Mouse (Mus musculus): Measurements from ENCODE around the gene Slc24a3. TPM values are rescaled to one million over a fixed set of nuclear protein-coding genes. Genes with fewer than 3 reads are reported as not detected.

Slc24a3 gene
- polyA plus RNA-seq (2014; fragmentation: Nextera tagmentation; extraction: Ambion mirVana) = 1.0 and 1.1 TPM in 2 replicates

GRCm38 (mm10) chr2:145167664-145168360 lies at the start of gene Slc24a3:
TSS of gene Slc24a3 (plus strand) at chr2:145167754.
- Histone ChIP-seq H3K27ac (ENCODE audit: low read depth, low read length) (peak within 1 kb of the TSS; percentile 50), H3K4me1 (replicated peaks; ENCODE audit: control insufficient read depth, insufficient read depth, low read length) (peaks cover 2% of the 10 kb centered on the region; the same call in 1 of the 2 replicates), H3K36me3 (ENCODE audit: control insufficient read depth, insufficient read depth, low read length) (no peaks in the 10 kb centered on the region), H3K4me3 (ENCODE audit: low read depth, low read length) (peak within 1 kb of the TSS; percentile 70), H3K4me2 (ENCODE audit: low read depth, low read length, severe bottlenecking) (peak within 1 kb of the TSS; percentile 82), H3K27me3 (ENCODE audit: control insufficient read depth, insufficient read depth, low read length) (no peaks in the 10 kb centered on the region; the same call in 1 of the 2 replicates), H3K9me3 (ENCODE audit: control insufficient read depth, low read length) (no peaks in the 10 kb centered on the region), H3K9ac (ENCODE audit: low read length) (peak within 1 kb of the TSS; percentile 84)
- WGBS = under 1% methylated on average over 92 of the region's 100 CpGs
- DNase-seq (ENCODE audit: low spot score) (peak; percentile 91), ATAC-seq (replicated peaks; ENCODE audit: low FRiP score) (peak; percentile 89)

- ATAC-seq (replicated peaks; ENCODE audit: low FRiP score) = no peak
- H3K4me3 ChIP-seq (ENCODE audit: low read depth, low read length) = no peak overlapping the region
- no peaks in the 10 kb centered on the region for H3K9me3 ChIP-seq (ENCODE audit: control insufficient read depth, low read length)
- 83% methylated on average over 5 of the region's 5 CpGs for WGBS
- no peak for DNase-seq (ENCODE audit: low spot score)
- H3K4me1 ChIP-seq (replicated peaks; ENCODE audit: control insufficient read depth, insufficient read depth, low read length) = no peaks in the 10 kb centered on the region
- no peaks in the 10 kb centered on the region for H3K27me3 ChIP-seq (ENCODE audit: control insufficient read depth, insufficient read depth, low read length)
- H3K36me3 ChIP-seq (ENCODE audit: control insufficient read depth, insufficient read depth, low read length) = no peaks in the 10 kb centered on the region
- no peak overlapping the region for H3K27ac ChIP-seq (ENCODE audit: low read depth, low read length)
- H3K9ac ChIP-seq (ENCODE audit: low read length) = no peak overlapping the region
- no peak overlapping the region for H3K4me2 ChIP-seq (ENCODE audit: low read depth, low read length, severe bottlenecking)
These were observed 49.8 kb upstream of the Slc24a3 start for GRCm38 (mm10) chr2:145117762-145118161.

- no peak for ATAC-seq (replicated peaks; ENCODE audit: low FRiP score)
- WGBS = 88% methylated on average over 3 of the region's 3 CpGs
- no peaks in the 10 kb centered on the region for H3K27me3 ChIP-seq (ENCODE audit: control insufficient read depth, insufficient read depth, low read length)
These were observed 39.8 kb upstream of the Slc24a3 start for GRCm38 (mm10) chr2:145127747-145128146.

GRCm38 (mm10) chr2:145136625-145137291 lies 30.8 kb upstream of the Slc24a3 start:
- ATAC-seq (replicated peaks; ENCODE audit: low FRiP score) (no peak), DNase-seq (ENCODE audit: low spot score) (no peak)
- no peak overlapping the region for H3K9ac ChIP-seq (ENCODE audit: low read length)
- H3K27me3 ChIP-seq (ENCODE audit: control insufficient read depth, insufficient read depth, low read length) = no peaks in the 10 kb centered on the region
- H3K36me3 ChIP-seq (ENCODE audit: control insufficient read depth, insufficient read depth, low read length) = no peaks in the 10 kb centered on the region
- H3K9me3 ChIP-seq (ENCODE audit: control insufficient read depth, low read length) = no peaks in the 10 kb centered on the region
- no peaks in the 10 kb centered on the region for H3K4me1 ChIP-seq (replicated peaks; ENCODE audit: control insufficient read depth, insufficient read depth, low read length)
- no peak overlapping the region for H3K27ac ChIP-seq (ENCODE audit: low read depth, low read length)
- no peak overlapping the region for H3K4me3 ChIP-seq (ENCODE audit: low read depth, low read length)
- 83% methylated on average over 4 of the region's 4 CpGs for WGBS
- H3K4me2 ChIP-seq (ENCODE audit: low read depth, low read length, severe bottlenecking) = no peak overlapping the region

More at GRCm38 (mm10) chr2:145127747-145128146, 39.8 kb upstream of the Slc24a3 start:
- H3K4me1 ChIP-seq (replicated peaks; ENCODE audit: control insufficient read depth, insufficient read depth, low read length) = no peaks in the 10 kb centered on the region
- no peak overlapping the region for H3K27ac ChIP-seq (ENCODE audit: low read depth, low read length)
- no peak overlapping the region for H3K4me3 ChIP-seq (ENCODE audit: low read depth, low read length)
- H3K9ac ChIP-seq (ENCODE audit: low read length) = no peak overlapping the region
- no peak for DNase-seq (ENCODE audit: low spot score)
- H3K4me2 ChIP-seq (ENCODE audit: low read depth, low read length, severe bottlenecking) = no peak overlapping the region
- no peaks in the 10 kb centered on the region for H3K9me3 ChIP-seq (ENCODE audit: control insufficient read depth, low read length)
- no peaks in the 10 kb centered on the region for H3K36me3 ChIP-seq (ENCODE audit: control insufficient read depth, insufficient read depth, low read length)

- Histone ChIP-seq H3K27ac (ENCODE audit: low read depth, low read length) (no peak overlapping the region), H3K9ac (ENCODE audit: low read length) (no peak overlapping the region), H3K27me3 (ENCODE audit: control insufficient read depth, insufficient read depth, low read length) (no peaks in the 10 kb centered on the region), H3K4me3 (ENCODE audit: low read depth, low read length) (no peak overlapping the region), H3K4me2 (ENCODE audit: low read depth, low read length, severe bottlenecking) (no peak overlapping the region), H3K4me1 (replicated peaks; ENCODE audit: control insufficient read depth, insufficient read depth, low read length) (no peaks in the 10 kb centered on the region), H3K9me3 (ENCODE audit: control insufficient read depth, low read length) (no peaks in the 10 kb centered on the region), H3K36me3 (ENCODE audit: control insufficient read depth, insufficient read depth, low read length) (no peaks in the 10 kb centered on the region)
- ATAC-seq (replicated peaks; ENCODE audit: low FRiP score) (no peak), DNase-seq (ENCODE audit: low spot score) (no peak)
- WGBS = 81% methylated on average over 1 of the region's 1 CpGs
These were observed 17.1 kb upstream of the Slc24a3 start for GRCm38 (mm10) chr2:145150407-145150806.

GRCm38 (mm10) chr2:145150821-145151220 lies 16.7 kb upstream of the Slc24a3 start:
- H3K4me3 ChIP-seq (ENCODE audit: low read depth, low read length) = no peak overlapping the region
- DNase-seq (ENCODE audit: low spot score) = no peak
- H3K9ac ChIP-seq (ENCODE audit: low read length) = no peak overlapping the region
- H3K9me3 ChIP-seq (ENCODE audit: control insufficient read depth, low read length) = no peaks in the 10 kb centered on the region
- WGBS = 83% methylated on average over 3 of the region's 3 CpGs
- H3K4me2 ChIP-seq (ENCODE audit: low read depth, low read length, severe bottlenecking) = no peak overlapping the region
- no peaks in the 10 kb centered on the region for H3K4me1 ChIP-seq (replicated peaks; ENCODE audit: control insufficient read depth, insufficient read depth, low read length)
- no peaks in the 10 kb centered on the region for H3K27me3 ChIP-seq (ENCODE audit: control insufficient read depth, insufficient read depth, low read length)
- H3K36me3 ChIP-seq (ENCODE audit: control insufficient read depth, insufficient read depth, low read length) = no peaks in the 10 kb centered on the region
- ATAC-seq (replicated peaks; ENCODE audit: low FRiP score) = no peak
- H3K27ac ChIP-seq (ENCODE audit: low read depth, low read length) = no peak overlapping the region

- ATAC-seq (replicated peaks; ENCODE audit: low FRiP score) = no peak
- Histone ChIP-seq H3K4me3 (ENCODE audit: low read depth, low read length) (no peak overlapping the region), H3K9me3 (ENCODE audit: control insufficient read depth, low read length) (no peaks in the 10 kb centered on the region), H3K4me2 (ENCODE audit: low read depth, low read length, severe bottlenecking) (no peak overlapping the region), H3K27me3 (ENCODE audit: control insufficient read depth, insufficient read depth, low read length) (no peaks in the 10 kb centered on the region), H3K4me1 (replicated peaks; ENCODE audit: control insufficient read depth, insufficient read depth, low read length) (no peaks in the 10 kb centered on the region), H3K9ac (ENCODE audit: low read length) (no peak overlapping the region), H3K36me3 (ENCODE audit: control insufficient read depth, insufficient read depth, low read length) (no peaks in the 10 kb centered on the region), H3K27ac (ENCODE audit: low read depth, low read length) (no peak overlapping the region)
- WGBS = 79% methylated on average over 1 of the region's 1 CpGs
- DNase-seq (ENCODE audit: low spot score) = no peak
These were observed 15.3 kb upstream of the Slc24a3 start for GRCm38 (mm10) chr2:145152281-145152680.

GRCm38 (mm10) chr2:145158972-145159371 lies 8.6 kb upstream of the Slc24a3 start:
- no peaks in the 10 kb centered on the region for H3K27me3 ChIP-seq (ENCODE audit: control insufficient read depth, insufficient read depth, low read length)
- no peaks in the 10 kb centered on the region for H3K4me1 ChIP-seq (replicated peaks; ENCODE audit: control insufficient read depth, insufficient read depth, low read length)
- H3K9ac ChIP-seq (ENCODE audit: low read length) = no peak overlapping the region
- 94% methylated on average over 1 of the region's 1 CpGs for WGBS
- no peak for DNase-seq (ENCODE audit: low spot score)
- H3K9me3 ChIP-seq (ENCODE audit: control insufficient read depth, low read length) = no peaks in the 10 kb centered on the region
- no peak overlapping the region for H3K4me2 ChIP-seq (ENCODE audit: low read depth, low read length, severe bottlenecking)
- H3K36me3 ChIP-seq (ENCODE audit: control insufficient read depth, insufficient read depth, low read length) = no peaks in the 10 kb centered on the region
- H3K4me3 ChIP-seq (ENCODE audit: low read depth, low read length) = no peak overlapping the region
- H3K27ac ChIP-seq (ENCODE audit: low read depth, low read length) = no peak overlapping the region
- no peak for ATAC-seq (replicated peaks; ENCODE audit: low FRiP score)
